Mouse (Mus musculus) retina, postnatal 1 day (tissue): ENCODE measurements around the gene Scrn3.
A peak's percentile ranks its signal among the peaks of the same experiment; 100 is the strongest.

Experiments used
- DNase-seq: peaks from one replicate; pipeline ENCODE4 v3.0.0-alpha.2; 2012

Scrn3 gene

DNA sequence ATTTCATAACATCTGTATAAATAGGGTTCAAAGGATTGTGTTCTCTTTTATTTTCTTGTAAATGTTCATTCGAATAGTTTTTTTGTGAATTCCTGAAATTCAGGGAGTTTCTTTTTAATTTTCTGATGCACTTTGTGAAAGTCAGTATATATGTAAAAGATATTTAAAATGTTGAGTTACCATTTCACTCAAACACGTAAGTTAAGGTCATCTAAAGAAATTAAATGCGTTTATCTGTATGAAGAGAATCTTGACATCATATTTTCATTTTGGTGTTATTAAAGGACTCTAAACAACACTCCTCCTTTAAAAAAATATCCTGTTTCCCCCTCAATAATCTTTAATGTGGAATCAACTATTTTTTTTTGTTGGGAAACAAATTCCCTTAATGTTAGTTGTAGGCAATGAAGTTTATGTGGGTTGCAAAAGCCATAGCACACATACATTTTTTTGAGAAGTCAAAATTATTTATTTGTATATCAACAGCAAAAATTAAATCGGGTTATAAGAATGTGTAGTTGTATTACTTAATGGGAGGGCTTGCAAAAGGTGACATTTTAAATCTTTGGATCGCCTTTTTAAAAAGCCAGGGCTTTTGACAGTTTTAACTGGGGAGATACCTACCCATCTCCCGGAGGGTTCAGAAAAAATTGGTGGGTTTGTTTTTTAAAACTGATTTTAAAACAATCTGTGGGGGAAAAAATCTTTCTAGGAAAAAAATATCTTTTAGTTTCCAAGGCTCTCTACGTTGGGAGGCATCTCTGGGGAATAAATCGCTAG, 37.0 kb upstream of the Scrn3 start:
- DNase-seq, result peak; percentile 27

DNA sequence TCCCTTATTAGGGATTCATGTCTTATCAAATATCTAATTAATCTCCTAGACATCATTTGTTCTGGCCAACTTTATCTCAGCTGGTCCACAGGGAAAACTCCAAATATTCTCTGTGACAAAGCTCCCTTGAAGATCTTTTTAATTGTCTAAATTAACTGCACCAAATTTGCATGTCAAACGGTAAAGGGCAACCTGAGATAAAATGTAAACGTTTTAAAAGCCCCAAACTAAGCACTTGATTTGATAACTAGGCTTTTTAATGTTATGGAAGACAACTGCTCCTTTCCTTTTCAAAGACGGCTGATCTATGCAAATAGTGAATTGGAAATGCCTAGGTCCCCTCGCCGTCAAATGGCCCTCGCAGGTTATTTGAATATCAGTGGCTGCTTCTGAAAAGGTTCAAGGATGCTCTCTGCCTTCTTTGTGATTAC, 36.2 kb upstream of the Scrn3 start:
- DNase-seq, result peak; percentile 45

DNA sequence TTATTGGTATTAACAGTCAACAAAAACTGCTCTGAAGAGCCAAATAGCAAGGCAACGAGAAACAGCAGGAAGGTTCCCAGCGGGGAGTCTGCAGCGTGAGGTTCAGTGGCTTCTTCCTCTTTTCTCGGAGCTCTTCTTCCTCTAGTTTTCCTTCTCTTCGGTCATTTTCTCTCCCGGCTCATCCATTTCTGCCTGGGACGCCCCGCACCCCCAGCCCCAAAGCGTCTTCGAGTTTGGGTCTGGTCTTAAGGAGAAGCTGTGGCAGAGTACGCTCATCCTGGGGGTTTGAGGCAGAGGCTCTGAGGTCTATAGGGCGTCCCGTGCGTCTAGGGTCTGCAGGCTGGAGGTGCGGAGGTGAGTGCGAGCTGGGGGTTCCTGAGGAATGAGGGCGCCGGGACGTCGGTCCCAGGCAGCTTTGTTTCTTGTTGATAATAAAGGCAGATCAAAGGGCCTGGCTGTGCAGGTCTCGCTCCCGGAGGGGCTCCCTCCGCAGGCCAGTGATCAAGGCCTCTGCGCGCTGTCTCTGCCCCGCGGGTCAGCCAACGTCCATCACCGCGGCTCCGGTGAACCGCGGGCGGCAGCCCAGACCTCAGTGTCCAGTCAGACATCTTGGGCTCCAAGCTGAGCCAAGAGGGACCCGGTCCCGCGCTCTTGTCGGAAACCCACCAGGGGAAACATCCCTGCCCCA, 35.2 kb upstream of the Scrn3 start:
- DNase-seq, result peak; percentile 54

DNA sequence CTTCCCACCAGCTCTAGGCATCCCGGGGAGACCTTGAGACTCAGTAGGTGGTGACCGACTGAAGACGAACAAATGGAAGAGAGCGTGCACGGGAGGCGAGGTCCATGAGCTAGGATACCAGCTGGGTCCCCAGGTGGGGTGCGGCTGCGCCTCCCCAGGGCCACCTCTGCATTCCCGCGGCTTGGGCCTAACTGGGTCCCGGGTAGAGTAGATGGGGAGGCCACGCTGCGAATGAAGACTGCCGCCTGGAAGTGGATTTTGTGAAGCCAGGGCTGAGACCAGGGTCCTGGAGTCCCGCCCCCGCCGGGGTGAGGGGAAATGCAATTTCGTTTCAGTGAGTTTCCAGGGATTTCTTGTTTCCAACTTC, 34.7 kb upstream of the Scrn3 start:
- peak; percentile 43 for DNase-seq

DNA sequence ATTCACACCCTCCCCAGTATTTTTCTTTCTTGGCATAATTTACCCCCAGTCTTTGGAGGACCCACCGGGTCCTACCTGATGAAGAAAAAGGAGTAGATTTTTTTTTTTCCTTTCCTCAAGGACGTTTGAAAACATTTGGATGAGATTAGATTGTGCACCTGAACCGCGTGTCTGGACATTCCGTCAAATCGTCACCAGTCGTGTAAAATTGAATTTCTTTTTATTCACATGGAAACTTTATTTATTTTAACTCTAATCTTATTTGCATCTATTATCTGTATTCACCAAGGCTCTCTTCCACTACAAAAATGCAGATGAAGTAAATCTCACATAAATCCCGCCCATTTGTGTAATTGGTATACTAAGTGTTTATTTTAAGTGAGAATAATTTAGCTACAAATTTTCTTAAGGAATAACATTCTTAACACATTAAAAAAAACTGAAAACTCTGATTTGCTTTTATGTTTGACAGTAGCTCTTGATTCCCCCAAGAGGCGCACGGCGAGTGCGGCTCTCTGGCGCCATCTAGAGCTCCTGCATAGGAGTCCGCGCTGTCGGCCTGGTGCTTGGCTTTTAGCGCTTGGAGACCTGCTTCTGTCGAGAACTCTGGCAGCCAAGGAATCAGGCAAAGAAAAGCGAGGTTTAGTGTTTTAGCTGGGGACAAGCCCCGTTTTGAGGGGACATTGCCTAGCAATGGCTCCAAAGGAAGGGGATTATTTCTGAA, 34.1 kb upstream of the Scrn3 start:
- peak; percentile 92 for DNase-seq

DNA sequence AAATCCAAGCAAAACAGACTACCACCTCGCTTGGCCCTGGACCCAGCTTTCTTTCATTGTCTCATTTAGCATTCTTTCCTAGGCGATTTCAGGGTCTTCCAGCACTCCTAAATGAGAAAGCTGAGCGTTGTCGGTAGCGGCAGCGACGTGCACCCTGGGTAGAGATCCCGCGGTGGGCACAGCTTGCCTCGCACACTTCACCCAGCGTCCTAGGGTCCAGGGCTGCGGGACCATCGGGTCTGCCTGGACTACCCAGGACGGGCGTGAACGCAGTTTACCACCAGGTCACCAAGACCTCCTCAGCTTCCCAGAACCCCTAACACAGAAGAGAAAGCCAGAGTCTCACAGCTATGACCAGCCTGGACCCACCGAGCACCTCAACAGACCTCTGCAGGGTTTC, 33.5 kb upstream of the Scrn3 start:
- no peak for DNase-seq

DNA sequence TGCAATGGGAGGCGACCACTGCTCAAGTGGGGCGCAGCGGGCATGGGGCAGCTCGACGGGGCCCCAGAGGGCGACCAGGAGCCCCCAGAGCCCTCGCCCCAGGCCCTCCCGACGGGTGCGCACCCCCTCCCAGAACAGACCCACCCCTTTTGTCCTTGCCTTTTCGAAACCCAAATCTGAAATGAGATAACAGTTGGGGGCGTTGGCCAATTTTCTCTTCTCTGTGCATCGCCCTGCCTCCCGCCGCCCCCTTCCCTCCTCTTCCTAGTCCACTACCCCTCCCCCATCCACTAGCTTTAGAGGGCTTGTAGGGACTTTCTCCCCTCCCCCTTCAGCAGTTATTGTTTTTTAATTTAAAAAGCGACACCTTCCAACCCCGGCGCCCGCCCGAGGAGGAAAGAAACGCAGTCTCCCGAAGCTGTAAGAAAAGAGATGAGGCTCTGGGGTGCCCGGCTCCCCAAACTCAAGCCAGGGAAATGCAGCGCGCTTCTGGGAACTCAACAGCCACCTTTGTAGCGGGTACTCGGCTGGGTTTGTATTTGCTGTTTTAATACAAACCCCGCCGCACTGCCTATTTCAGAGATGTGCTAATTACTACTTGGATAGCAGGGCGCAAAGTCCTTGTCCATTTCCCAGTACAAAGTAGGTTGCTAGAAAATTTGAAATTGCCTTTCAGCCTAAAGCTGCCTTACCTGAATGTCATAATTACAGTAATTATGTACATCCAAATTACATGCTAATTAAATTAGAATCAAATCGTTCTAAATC, 32.9 kb upstream of the Scrn3 start:
- peak; percentile 31 for DNase-seq

DNA sequence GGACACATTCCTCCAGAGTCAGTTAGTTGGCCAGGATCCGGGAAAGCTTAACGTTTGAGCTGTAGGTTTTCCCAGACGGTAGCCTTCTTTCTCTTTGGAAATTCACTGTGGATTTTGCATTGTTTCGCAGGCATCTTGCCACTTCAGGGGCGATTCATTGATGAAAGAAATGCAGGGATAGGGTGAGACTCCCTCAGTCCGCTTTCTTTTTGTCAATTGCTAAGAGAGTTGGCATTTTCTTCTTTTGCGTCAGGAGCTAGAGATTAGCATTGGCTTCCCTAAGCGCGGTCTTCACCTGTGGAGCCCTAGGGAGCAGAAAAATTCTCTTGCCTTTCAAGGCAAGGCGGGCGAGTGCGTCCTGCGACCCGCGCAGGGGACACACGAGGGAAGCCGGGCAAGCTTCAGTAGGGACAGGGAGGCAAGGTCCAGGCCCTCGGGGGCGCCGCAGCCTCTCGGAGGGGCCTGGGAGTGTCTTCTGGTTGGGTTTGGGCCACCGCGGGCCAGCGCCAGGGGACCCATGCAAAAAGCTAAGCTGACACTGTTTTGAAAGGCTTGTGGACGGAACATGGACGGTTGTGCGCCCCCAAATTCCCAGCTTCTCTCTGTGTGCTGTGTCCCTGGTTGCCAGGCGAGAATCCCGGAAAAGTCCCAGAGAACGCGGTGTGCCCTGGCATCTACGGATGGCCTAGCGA, 31.9 kb upstream of the Scrn3 start:
- DNase-seq, result peak; percentile 35

DNA sequence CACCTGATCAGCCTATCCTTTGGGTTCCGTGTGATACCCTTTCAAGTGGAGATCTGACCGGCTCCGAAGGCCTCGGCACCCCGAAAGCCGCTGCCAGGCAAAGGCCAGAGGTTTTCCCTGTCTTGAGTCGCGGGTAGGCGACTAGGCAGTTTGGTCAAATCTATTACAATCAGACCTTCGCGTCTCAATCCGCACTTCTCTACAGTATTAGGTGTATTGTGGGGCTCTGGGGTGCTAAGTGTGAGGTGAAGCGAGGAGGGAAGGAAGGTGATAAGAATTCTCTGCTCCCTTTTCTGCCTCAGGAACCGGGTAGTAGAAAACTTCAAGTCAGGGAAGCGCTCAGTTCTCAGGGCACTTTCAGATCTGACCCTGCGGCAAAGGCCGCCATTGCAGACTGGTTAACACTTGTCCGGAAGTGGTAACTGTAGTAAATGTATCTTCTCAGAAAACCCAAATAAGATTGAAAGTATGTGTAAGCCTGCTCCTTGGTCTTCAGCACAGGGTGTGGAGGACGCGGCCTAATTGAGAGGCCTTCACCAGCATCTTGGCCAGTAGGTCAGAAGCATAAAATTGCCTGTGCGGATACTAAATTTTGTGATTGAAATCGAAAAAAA, 31.2 kb upstream of the Scrn3 start:
- no peak for DNase-seq

DNA sequence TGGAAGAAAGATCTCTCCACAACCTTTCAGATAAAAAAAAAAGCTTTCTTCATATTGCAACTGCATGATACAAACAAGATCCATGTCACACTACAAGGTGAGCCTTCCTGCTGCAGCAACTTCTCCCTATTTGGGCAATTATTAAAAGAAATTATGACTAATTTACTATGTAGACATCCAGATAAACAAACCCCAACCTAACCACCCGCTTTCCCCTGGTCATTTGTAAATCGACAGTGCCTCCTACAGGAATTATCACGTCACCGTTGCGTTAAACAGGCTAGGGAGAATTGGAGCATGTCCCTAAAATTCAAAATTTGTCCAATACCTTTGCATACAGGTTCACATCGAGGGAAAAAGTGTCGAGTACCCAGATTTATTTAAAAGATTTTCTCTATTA, 30.7 kb upstream of the Scrn3 start:
- DNase-seq, result peak; percentile 70

DNA sequence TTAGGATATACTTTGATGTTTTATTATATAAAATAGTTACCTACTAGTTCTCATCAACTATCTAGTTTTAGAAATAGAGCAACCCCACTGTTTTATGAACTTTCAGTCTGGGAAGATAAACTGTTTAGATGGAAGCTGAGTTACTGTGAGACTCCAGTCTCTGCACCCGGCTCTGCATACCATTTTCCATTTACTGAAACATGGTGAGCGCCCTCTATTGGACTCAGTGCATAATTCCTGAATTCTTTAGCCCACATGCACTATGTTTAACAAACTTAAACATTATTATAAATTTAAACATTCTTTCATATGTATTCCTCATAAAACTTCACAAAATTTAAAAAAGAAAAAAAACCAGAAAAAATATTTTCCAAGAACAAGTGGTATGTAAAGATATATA, 26.8 kb upstream of the Scrn3 start:
- peak; percentile 63 for DNase-seq

DNA sequence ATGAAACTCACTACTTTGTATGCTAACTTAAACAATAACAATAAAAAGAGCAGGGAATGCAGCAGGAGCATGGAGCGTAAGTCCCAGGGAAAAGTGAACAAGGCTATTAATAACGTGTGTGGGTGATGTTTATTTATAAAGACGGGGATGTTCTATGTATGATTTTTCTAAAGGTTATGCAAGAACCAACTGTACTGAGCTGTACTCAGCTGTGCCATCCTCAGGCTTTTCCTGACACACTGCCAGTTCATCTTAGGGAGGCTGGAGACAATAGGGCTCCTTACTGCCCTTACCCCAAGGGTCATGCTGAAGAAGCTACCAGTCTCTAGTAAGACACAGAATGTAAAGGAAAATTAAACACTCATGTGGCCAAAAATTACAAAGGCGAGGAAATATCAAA, 21.3 kb upstream of the Scrn3 start:
- no peak for DNase-seq

DNA sequence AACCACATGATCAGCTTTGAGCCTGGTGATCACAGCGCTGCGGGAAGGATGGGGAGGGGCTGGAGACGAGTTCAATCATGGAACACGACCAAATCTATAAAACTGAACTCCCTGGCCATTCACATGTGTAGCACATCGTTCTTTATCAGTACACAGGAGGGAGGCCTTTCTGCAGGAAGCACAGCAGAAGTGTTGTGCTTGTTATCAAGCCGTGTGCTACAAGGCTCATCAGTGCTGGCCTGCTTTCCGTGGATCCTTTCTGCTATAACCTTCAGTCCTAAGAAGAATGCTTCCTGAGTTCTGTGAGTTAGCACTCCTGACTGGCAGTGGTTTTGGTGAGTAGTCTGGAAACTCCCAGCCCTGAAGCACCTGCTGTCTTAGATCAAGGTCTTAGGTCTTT, 17.4 kb upstream of the Scrn3 start:
- no peak for DNase-seq

DNA sequence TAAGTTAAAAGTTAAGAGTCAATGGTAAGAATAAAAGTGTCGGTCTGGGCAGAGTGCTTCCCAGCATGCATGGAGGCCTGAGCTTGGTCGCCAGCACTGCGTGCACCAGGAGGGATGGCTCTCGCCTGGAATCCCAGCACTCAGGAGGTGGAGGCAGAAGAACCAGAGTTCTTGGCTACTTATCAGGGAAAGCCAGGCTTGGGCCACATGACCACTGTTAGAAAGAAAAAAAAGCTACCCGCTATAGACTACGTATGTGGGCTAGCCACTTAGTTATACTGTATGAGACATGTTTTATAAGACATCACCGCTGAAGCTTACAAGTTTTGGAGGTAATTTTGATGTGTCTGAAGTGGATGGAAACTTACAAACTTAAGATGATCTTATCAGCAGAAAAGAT, 14.2 kb upstream of the Scrn3 start:
- DNase-seq, result no peak

DNA sequence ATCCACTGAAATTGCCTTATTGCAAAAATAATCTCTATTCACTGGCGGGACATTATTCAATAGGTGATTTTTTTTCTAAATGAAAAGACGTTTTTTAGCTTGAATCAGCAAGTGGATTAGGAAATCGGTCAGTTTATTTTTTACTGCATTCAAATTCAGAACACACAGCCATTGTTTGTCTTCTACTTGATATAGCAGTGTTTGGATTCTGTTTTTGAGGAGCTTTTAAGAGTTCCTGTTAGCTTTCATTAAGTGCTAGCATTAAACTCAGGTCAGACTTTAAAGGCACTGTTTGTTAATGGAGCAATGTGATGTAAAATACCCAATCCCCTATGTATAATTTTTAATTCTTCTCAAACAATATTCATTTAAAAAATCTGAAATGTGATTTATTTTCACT, 13.6 kb upstream of the Scrn3 start:
- no peak for DNase-seq

DNA sequence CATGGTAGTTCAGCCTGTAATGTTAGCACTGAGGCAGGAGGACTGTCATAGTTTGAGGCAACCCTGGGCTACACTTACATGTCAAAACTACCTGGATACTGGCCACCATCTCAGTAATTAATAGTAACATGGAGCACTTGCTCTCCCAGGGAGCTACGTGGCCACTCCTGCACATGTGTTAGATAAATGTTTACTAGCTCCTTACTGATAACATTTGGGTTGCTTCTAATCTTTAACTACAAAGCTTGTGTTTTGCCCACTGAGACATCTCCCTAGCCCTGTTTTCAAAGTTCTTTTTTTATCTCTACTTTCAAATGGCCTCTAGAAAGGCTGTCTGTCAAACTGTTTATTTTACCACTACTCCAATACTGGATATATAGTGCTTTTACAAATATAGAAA, 10.4 kb upstream of the Scrn3 start:
- no peak for DNase-seq

DNA sequence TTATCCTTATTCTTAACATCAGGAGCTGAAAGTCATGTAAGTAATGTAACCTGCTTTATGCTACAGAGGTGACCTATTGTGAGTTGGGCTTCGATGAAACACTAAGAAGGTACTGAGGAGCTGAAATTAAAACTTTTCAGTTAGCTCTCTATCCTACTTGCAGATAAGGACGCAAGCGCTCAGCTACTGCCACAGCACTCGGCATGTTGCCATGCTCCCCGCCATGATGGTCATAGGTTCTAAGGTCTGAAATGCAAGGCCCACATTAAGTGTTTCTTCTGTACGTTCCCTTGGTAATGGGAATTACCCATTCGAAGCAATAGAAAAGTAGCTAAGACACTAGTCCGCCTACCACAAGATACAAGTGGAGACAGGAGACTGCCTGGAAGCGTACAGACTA, 9.7 kb upstream of the Scrn3 start:
- DNase-seq, result no peak

DNA sequence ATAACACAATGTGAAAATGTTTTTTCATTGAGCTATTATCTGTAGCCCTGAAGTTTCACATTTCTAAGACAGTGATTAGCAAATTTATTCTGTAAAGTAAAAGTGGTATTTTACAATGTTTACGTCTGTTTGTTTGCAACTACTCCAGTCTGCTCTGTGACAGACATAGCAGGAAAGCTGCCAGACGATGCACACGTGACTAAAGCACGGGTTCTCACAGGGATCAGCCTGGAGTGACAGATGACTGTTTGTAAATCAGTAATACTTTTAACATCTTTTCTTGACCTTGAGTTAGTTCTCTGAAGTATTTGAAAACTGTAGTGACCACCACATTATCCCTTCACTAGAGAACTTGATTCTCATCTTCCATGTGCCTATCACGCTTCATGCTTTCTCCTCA, 7.9 kb upstream of the Scrn3 start:
- no peak for DNase-seq

DNA sequence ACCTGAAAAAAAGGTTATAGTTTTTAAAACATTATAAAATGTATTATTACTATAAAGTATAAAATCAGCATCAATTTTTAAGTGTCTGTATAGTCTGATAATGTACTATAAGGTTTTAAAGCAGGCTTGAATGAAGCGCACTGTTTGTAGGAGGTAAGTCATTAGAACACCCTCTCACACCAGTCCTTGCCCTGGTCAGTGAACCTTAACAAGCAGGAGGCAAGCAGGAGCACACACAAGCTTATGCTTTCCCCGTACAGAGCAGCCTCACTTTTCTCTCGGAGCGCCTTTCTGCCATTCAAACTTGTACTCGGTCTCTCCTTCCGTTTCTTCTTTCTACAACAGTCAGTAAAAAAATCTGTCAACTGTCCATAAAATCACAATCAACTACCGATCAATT, 6.4 kb upstream of the Scrn3 start:
- no peak for DNase-seq

DNA sequence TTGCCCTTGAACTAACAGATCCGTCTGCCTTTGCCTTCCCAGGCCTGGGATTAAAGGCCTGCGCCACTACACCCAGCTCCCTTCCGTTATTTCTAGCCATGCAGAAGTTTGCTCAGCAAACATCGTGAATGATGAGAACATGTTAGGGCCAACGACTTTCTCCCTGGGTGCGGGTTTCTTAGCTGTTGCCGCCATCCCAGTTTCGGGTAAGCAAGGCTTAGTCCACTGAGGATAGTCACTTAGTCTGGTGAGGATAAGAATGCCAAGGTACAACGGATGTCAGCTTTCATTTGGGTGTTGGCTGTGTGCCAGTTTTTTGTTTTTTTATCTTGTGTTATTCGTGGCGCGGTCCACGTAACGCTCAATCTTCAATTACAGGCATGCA, 708 bp downstream of the Scrn3 start:
- DNase-seq, result peak; percentile 37

DNA sequence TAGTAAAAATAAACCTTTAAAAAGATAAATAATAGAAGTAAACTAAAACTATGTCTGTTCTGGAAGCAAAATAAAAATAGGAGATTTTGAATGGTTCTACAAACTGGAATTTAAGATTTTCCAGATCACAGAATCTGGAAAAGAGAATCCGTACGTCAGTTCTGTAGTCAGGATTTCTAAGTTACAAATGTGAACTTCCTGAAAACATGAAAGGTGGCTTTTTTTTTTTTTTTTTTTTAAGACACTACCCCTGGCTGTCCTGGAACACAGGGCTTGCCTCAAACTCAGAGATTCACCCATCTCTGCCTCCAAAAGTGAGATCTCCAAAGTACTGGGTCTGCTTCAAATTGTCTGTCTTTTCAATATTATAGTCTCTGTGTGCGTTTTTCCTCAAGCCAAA, 1.9 kb downstream of the Scrn3 start:
- no peak for DNase-seq

DNA sequence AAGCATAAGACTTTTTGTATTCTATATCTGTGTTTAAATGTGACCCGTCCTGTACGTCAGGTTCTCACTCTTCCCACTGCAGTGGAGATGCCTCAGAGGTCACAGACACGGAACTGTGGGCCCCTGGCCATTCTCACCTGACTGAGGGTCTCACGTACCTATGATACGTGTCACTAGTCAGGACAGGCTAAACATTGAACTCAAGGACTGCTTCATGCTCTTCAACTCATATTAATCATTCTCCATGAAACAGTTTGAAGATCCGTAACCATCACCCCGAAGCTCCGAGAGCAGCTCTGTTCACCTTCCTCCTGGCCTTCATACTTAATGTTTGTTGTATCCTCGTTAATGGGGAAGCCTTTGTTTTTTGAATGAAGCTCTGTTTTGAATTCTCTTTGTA, 5.0 kb downstream of the Scrn3 start:
- no peak for DNase-seq
